Mouse (Mus musculus) hindbrain, embryonic 13.5 days (tissue): ENCODE measurements around the gene Cnmd. TPM values are rescaled to one million over a fixed set of nuclear protein-coding genes. Genes with fewer than 3 reads are reported as not detected.

Source experiments
- ATAC-seq: fragments of 200-750 bp; cut with Nextera tagmentation; 2 replicates; pipeline ENCODE4 v1.8.0; 2017; ENCODE audit warnings: moderate TSS enrichment; ENCODE audit not compliant: low FRiP score
- H3K27ac ChIP-seq: fragments of 300-500 bp; sonication (generic); 2 replicates; pipeline ENCODE4 v1.5.1; 2015; ENCODE audit warnings: inconsistent platforms, mild to moderate bottlenecking, moderate library complexity
- H3K27me3 ChIP-seq: fragments of 300-500 bp; sonication (generic); 2 replicates; pipeline ENCODE4 v1.6.1; 2015; ENCODE audit warnings: mild to moderate bottlenecking, inconsistent platforms
- H3K36me3 ChIP-seq: fragments of 300-500 bp; sonication (generic); 2 replicates; pipeline ENCODE4 v1.6.1; 2015; ENCODE audit warnings: mild to moderate bottlenecking, inconsistent platforms
- H3K4me1 ChIP-seq: fragments of 300-500 bp; sonication (generic); replicated peaks from 2 replicates; pipeline ENCODE4 v1.6.1; 2015; ENCODE audit warnings: inconsistent platforms
- H3K4me2 ChIP-seq: fragments of 300-500 bp; sonication (generic); 2 replicates; pipeline ENCODE4 v1.6.1; 2015; ENCODE audit warnings: inconsistent platforms, mild to moderate bottlenecking, moderate library complexity
- H3K4me3 ChIP-seq: fragments of 300-500 bp; sonication (generic); 2 replicates; pipeline ENCODE4 v1.5.1; 2015; ENCODE audit warnings: mild to moderate bottlenecking, inconsistent platforms
- H3K9ac ChIP-seq: fragments of 300-500 bp; sonication (generic); 2 replicates; pipeline ENCODE4 v1.6.1; 2015; ENCODE audit warnings: mild to moderate bottlenecking, inconsistent platforms
- H3K9me3 ChIP-seq: fragments of 300-500 bp; sonication (generic); 2 replicates; pipeline ENCODE4 v1.6.1; 2016; ENCODE audit warnings: inconsistent platforms
- WGBS: fragments of 180-500 bp; shearing (Covaris S2); methylation state at CpG from one replicate; pipeline ENCODE4 v1.1.7; 2015; 5-methylcytosine and 5-hydroxymethylcytosine counted together
- polyA plus RNA-seq: library from polyadenylated mRNA; unstranded; fragments of >200 nt; fragmentation: Nextera tagmentation; extraction: Ambion mirVana; gene quantifications from 2 replicates; pipeline ENCODE4 v1.2.1, GENCODE M21; 2015

Cnmd gene
- polyA plus RNA-seq, 1 experiment from 2014 or later, result 5.1 TPM

DNA sequence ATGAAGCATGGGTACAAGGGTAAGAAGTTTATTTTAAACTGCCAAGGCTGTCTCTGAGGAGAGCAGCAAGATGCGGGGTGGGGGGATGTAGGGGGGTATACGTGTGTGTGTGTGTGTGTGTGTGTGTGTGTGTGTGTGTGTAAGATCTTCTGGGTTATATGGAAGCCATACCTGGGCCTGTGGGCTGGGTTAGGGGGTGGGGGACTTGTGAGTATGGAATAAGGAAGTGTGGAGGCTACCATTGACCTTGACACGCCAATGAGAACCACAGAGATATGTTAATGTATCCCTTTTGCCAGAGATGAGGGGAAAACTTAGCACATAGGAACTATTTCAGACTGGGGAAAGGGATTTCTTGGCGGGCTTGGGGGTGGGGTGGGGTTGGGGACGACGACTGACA is 72.6 kb downstream of the Cnmd start:
- no peak for ATAC-seq
- Histone ChIP-seq H3K36me3 (peaks cover 7% of the 10 kb centered on the region; the same call in 1 of the 2 replicates), H3K9ac (no peak overlapping the region), H3K27me3 (no peaks in the 10 kb centered on the region), H3K27ac (no peak overlapping the region), H3K9me3 (no peaks in the 10 kb centered on the region), H3K4me1 (peaks cover 26% of the 10 kb centered on the region), H3K4me2 (peak overlapping the region; percentile 84), H3K4me3 (no peak overlapping the region)
- WGBS, result 87% methylated on average over 6 of the region's 6 CpGs

DNA sequence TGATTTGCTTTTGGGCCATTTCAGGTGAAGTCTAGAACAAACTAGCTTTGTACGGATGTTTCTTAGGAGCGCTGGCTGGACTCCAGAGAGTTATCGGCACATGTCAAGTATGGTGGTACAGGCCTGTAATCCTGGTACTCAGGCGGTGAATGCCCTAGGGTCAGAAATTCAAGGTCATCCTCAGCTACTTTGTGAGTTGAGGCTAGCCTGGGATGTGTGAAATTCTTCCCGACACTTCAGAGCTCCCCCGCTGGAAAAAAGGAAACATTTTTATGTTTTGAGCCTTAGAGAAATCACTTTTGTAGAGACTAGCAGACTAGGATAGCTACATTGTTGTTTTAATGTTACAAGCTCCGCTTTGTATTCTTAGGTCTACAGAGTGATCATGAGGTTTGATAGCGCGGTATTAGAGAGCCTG is 73.4 kb downstream of the Cnmd start:
- 89% methylated on average over 9 of the region's 9 CpGs for WGBS
- Histone ChIP-seq H3K9ac (peak overlapping the region; percentile 83), H3K36me3 (peaks cover 7% of the 10 kb centered on the region; the same call in 1 of the 2 replicates), H3K9me3 (no peaks in the 10 kb centered on the region), H3K4me3 (peak overlapping the region; percentile 70), H3K27ac (no peak overlapping the region), H3K4me1 (peaks cover 26% of the 10 kb centered on the region), H3K27me3 (no peaks in the 10 kb centered on the region), H3K4me2 (peak overlapping the region; percentile 84)
- no peak for ATAC-seq

DNA sequence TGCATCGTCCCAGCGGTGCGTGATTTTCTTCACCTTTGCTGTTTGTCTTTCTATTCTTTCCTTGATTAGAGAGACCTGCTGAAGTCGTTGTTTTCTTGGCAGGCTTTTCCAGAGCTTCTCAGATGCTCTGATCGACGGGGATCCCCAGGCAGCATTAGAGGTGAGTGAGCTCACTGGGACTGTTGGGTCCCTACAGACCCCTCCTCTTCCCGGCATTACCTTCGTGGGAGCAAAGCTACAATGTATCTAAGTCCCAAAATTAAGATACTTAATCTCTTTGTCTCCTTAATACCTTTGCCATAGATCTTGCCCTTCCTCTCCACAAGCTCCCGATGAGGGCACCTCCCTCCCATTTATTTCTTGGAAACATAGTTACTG is 74.1 kb downstream of the Cnmd start:
- Histone ChIP-seq H3K4me2 (peak overlapping the region; percentile 84), H3K9me3 (no peaks in the 10 kb centered on the region), H3K4me3 (peak overlapping the region; percentile 70), H3K9ac (peak overlapping the region; percentile 83), H3K4me1 (peaks cover 26% of the 10 kb centered on the region), H3K27ac (peak overlapping the region; percentile 97), H3K27me3 (no peaks in the 10 kb centered on the region), H3K36me3 (peaks cover 7% of the 10 kb centered on the region; the same call in 1 of the 2 replicates)
- 2% methylated on average over 9 of the region's 9 CpGs for WGBS
- ATAC-seq, result peak; percentile 47

Other genes with a start within 250 kb of the Cnmd start
- gene Kbtbd7, start 235.7 kb downstream of the Cnmd start, polyA plus RNA-seq, result 15.4 and 16.4 TPM in 2 replicates
- gene Kbtbd6, start 210.3 kb downstream of the Cnmd start, polyA plus RNA-seq, result 1.5 and 1.6 TPM in 2 replicates
- gene Elf1, start 181.0 kb downstream of the Cnmd start, polyA plus RNA-seq, result 3.8 and 3.9 TPM in 2 replicates
- 43.9 and 46.1 TPM in 2 replicates for gene Wbp4, start 180.7 kb downstream of the Cnmd start, polyA plus RNA-seq
- gene Sugt1, start 74.5 kb downstream of the Cnmd start, polyA plus RNA-seq, result 124 and 128 TPM in 2 replicates
- 33.2 and 35.3 TPM in 2 replicates for gene Pcdh8, start 109.1 kb upstream of the Cnmd start, polyA plus RNA-seq